Mouse (Mus musculus): ENCODE results near the gene Tmco5. TPM values are rescaled to one million over a fixed set of nuclear protein-coding genes. Genes with fewer than 3 reads are reported as not detected.

The Tmco5 gene
- polyA plus RNA-seq, 1 experiment = not detected

DNA sequence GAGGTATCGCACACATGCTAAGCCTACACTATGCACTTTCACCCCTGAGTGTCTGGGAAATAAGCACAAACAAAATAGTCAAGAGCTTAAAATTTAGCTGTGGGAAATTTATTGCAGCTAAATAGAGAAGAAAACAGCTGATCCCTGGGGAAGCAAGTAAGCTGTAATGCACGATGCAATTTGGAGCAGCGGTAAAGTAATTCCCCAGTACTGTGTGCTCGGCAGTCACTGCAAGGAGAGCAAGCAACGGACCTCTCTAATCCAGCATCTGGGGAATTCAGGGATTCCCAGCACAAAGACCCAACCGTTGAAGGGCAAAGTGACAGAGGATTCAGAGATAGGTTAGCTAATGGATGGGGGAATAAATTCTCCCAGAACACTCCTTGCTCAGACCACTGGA lies 19.8 kb upstream of the Tmco5 start:
- H3K36me3 ChIP-seq (ENCODE audit: control insufficient read depth, insufficient read depth, low read length) = no peaks in the 10 kb centered on the region
- H3K27ac ChIP-seq (ENCODE audit: insufficient read depth, low read depth, low read length) = no peak overlapping the region
- H3K27me3 ChIP-seq (ENCODE audit: control insufficient read depth, insufficient read depth, low read length) = no peaks in the 10 kb centered on the region
- WGBS = 71% methylated on average over 6 of the region's 6 CpGs
- no peak for TF ChIP-seq POLR2A (IDR thresholded peaks at IDR 0.05; ENCODE audit: low read depth, low read length)
- no peak for TF ChIP-seq CTCF (IDR thresholded peaks at IDR 0.05; ENCODE audit: extremely low read depth, insufficient read length, insufficient replicate concordance, low read depth, low read length)
- H3K4me1 ChIP-seq (ENCODE audit: control insufficient read depth, insufficient read depth, insufficient read length, low read length) = no peaks in the 10 kb centered on the region
- H3K4me3 ChIP-seq (ENCODE audit: low read depth, low read length) = no peak overlapping the region

- TF ChIP-seq POLR2A (IDR thresholded peaks at IDR 0.05; ENCODE audit: low read depth, low read length) (no peak), CTCF (IDR thresholded peaks at IDR 0.05; ENCODE audit: extremely low read depth, insufficient read length, insufficient replicate concordance, low read depth, low read length) (no peak)
- no peak overlapping the region for H3K27ac ChIP-seq (ENCODE audit: insufficient read depth, low read depth, low read length)
- H3K36me3 ChIP-seq (ENCODE audit: control insufficient read depth, insufficient read depth, low read length) = no peaks in the 10 kb centered on the region
- 43% methylated on average over 9 of the region's 9 CpGs for WGBS
- no peaks in the 10 kb centered on the region for H3K4me1 ChIP-seq (ENCODE audit: control insufficient read depth, insufficient read depth, insufficient read length, low read length)
- H3K4me3 ChIP-seq (ENCODE audit: low read depth, low read length) = no peak overlapping the region
- no peaks in the 10 kb centered on the region for H3K27me3 ChIP-seq (ENCODE audit: control insufficient read depth, insufficient read depth, low read length)
These were observed 1.4 kb upstream of the Tmco5 start for GRCm38 (mm10) chr2:116876955-116877615.

DNA sequence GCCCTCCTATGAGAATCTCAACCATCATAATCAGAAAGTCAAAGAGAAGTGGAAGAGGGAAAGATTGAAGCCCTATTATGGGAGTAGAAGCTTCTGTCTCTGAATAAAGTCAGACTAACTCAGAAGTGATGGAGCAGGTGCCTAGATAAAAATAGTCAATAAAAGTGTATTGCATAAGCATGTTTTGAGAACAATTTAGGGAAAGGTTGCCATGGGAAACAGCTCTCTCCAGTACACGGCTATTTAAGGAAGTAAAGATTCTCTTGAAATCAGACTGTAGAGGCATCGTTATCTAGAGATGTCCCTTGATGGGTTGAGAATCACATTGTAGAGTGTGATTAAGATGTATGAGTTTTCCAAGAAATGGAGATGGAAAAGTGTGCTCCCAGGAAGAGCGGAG lies 1.2 kb downstream of the Tmco5 start:
- WGBS = 73% methylated on average over 3 of the region's 3 CpGs
- Histone ChIP-seq H3K4me1 (ENCODE audit: control insufficient read depth, insufficient read depth, insufficient read length, low read length) (no peaks in the 10 kb centered on the region), H3K27ac (ENCODE audit: insufficient read depth, low read depth, low read length) (no peak overlapping the region), H3K27me3 (ENCODE audit: control insufficient read depth, insufficient read depth, low read length) (no peaks in the 10 kb centered on the region), H3K4me3 (ENCODE audit: low read depth, low read length) (no peak overlapping the region), H3K36me3 (ENCODE audit: control insufficient read depth, insufficient read depth, low read length) (no peaks in the 10 kb centered on the region)
- TF ChIP-seq POLR2A (IDR thresholded peaks at IDR 0.05; ENCODE audit: low read depth, low read length) (no peak), CTCF (IDR thresholded peaks at IDR 0.05; ENCODE audit: extremely low read depth, insufficient read length, insufficient replicate concordance, low read depth, low read length) (no peak)

DNA sequence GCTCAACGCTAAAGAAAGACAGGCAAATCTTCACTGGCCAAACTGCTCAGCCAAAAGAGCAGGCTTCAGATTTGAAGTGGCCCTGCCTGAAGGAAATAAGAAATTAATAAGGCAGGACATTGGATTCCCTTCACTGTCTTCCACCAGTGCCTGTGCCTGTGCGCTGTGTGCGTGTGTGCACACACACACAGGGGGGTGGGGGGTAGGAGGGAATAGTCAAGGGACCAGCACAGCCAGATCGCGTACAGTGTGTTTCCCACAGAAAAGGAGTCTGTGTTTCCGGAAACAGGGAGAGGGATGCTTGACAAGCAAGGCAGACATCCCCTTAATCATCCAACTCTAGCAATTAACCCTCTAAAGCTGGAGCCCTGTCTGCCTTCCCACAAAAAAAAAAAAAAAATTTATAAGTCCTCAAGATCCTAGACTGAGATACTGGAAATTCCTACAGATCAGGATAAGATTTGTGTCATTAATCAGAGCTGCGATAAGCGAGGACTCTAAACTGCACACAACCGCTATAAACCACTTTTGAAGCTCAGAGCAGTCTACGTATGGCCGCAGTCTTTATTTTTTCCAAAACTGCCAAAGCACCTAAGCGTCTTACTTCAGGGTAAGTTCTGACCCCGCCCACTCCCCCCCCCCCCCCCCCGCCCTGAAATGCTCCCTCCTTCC lies 15.0 kb downstream of the Tmco5 start:
- Histone ChIP-seq H3K27me3 (ENCODE audit: control insufficient read depth, insufficient read depth, low read length) (no peaks in the 10 kb centered on the region), H3K4me1 (ENCODE audit: control insufficient read depth, insufficient read depth, insufficient read length, low read length) (no peaks in the 10 kb centered on the region), H3K27ac (ENCODE audit: insufficient read depth, low read depth, low read length) (no peak overlapping the region), H3K4me3 (ENCODE audit: low read depth, low read length) (no peak overlapping the region), H3K36me3 (ENCODE audit: control insufficient read depth, insufficient read depth, low read length) (no peaks in the 10 kb centered on the region)
- WGBS = 30% methylated on average over 14 of the region's 14 CpGs
- TF ChIP-seq CTCF (IDR thresholded peaks at IDR 0.05; ENCODE audit: extremely low read depth, insufficient read length, insufficient replicate concordance, low read depth, low read length) (no peak), POLR2A (IDR thresholded peaks at IDR 0.05; ENCODE audit: low read depth, low read length) (no peak)

DNA sequence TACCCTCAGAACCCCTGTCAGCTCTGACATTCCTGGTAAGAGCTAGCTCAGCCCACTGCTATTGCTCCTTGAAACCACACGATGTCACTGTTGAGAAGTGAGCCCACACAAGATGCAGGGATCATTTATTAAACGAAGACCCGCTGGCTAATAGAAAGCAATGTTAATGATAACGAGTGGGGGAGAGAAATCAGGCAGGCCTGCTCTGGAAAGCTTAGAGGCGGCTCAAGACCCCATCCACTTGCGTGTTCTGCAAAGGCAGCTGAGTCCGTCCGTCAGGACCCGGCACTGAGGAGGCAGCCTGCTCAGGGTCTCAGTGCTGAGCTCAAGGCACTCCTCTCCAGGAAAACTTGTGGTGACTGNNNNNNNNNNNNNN lies 15.5 kb downstream of the Tmco5 start:
- no peak overlapping the region for H3K4me3 ChIP-seq (ENCODE audit: low read depth, low read length)
- TF ChIP-seq CTCF (IDR thresholded peaks at IDR 0.05; ENCODE audit: extremely low read depth, insufficient read length, insufficient replicate concordance, low read depth, low read length) (peak; percentile 42; the same call in 1 of the 2 replicates), POLR2A (IDR thresholded peaks at IDR 0.05; ENCODE audit: low read depth, low read length) (no peak)
- H3K36me3 ChIP-seq (ENCODE audit: control insufficient read depth, insufficient read depth, low read length) = no peaks in the 10 kb centered on the region
- H3K4me1 ChIP-seq (ENCODE audit: control insufficient read depth, insufficient read depth, insufficient read length, low read length) = no peaks in the 10 kb centered on the region
- 4% methylated on average over 9 of the region's 9 CpGs for WGBS
- H3K27me3 ChIP-seq (ENCODE audit: control insufficient read depth, insufficient read depth, low read length) = no peaks in the 10 kb centered on the region
- H3K27ac ChIP-seq (ENCODE audit: insufficient read depth, low read depth, low read length) = no peak overlapping the region

- H3K4me3 ChIP-seq (ENCODE audit: low read depth, low read length) = peak overlapping the region; percentile 35
These were observed 21.3 kb downstream of the Tmco5 start for GRCm38 (mm10) chr2:116899615-116900272.

More at GRCm38 (mm10) chr2:116899615-116900272, 21.3 kb downstream of the Tmco5 start:
- peak; percentile 81; the same call in 1 of the 2 replicates for TF ChIP-seq CTCF (IDR thresholded peaks at IDR 0.05; ENCODE audit: extremely low read depth, insufficient read length, insufficient replicate concordance, low read depth, low read length)
- 0 out of 2 replicates have a peak, but pooled peaks have one; percentile 16 for TF ChIP-seq POLR2A (IDR thresholded peaks at IDR 0.05; ENCODE audit: low read depth, low read length)
- H3K27me3 ChIP-seq (ENCODE audit: control insufficient read depth, insufficient read depth, low read length) = no peaks in the 10 kb centered on the region
- WGBS = 15% methylated on average over 19 of the region's 19 CpGs
- no peaks in the 10 kb centered on the region for H3K4me1 ChIP-seq (ENCODE audit: control insufficient read depth, insufficient read depth, insufficient read length, low read length)
- H3K36me3 ChIP-seq (ENCODE audit: control insufficient read depth, insufficient read depth, low read length) = no peaks in the 10 kb centered on the region
- no peak overlapping the region; the same call in 1 of the 2 replicates for H3K27ac ChIP-seq (ENCODE audit: insufficient read depth, low read depth, low read length)

All from small intestine, adult 2 months (tissue).